Comparison of ENCODE assay signal across 10 mouse cellular contexts in genomic region chr2:25581901-25582301, GRCm38 (mm10). TPM values are rescaled to one million over a fixed set of nuclear protein-coding genes. Genes with fewer than 3 reads are reported as not detected.
DNase-seq lines count a peak whose midpoint lies in the region; ATAC-seq and TF ChIP-seq lines count a peak whose summit lies in the region.
"Had no signal": no experiment of that assay in that cellular context is flagged by ENCODE, and none has a peak within 500 bp of the region (broad histone marks: within the 10 kb centered on the region; RNA-seq: fewer than 3 reads in every experiment).

No protein-coding gene starts in this region.

- no peak overlapping the region for H3K27ac ChIP-seq in heart, embryonic 11.5 days (ENCODE audit: low read depth, low read length)
- H3K27ac ChIP-seq in MEL (ENCODE audit: control insufficient read depth, low read depth, low read length), result peak overlapping the region; percentile 27
- H3K27ac ChIP-seq in embryonic facial prominence, embryonic 14.5 days (replicated peaks; ENCODE audit: low read depth, low read length), result no peak overlapping the region
- H3K27ac ChIP-seq in intestine, embryonic 16.5 days (ENCODE audit: low read length), result no peak overlapping the region

- H3K4me3 ChIP-seq in heart, embryonic 11.5 days (ENCODE audit: low read depth, low read length), result no peak overlapping the region
- H3K4me3 ChIP-seq in MEL (ENCODE audit: control insufficient read depth in 1 of 2, insufficient read depth in 1 of 2, low read depth in 2 of 2, low read length in 2 of 2), result 0 out of 4 replicates have a peak overlapping the region, but pooled peaks of 1 of the 2 experiments have one; percentile 26
- H3K4me3 ChIP-seq in embryonic facial prominence, embryonic 14.5 days (ENCODE audit: low read depth, low read length), result no peak overlapping the region
- peak overlapping the region; percentile 48; the same call in 1 of the 2 replicates for H3K4me3 ChIP-seq in intestine, embryonic 16.5 days (ENCODE audit: low read length)
- peak overlapping the region; percentile 16 for H3K4me3 ChIP-seq in myocyte
- H3K4me3 ChIP-seq: erythroblast, embryonic 14.5 days had no signal

- TF ChIP-seq EP300 in MEL (IDR thresholded peaks at IDR 0.05; ENCODE audit: low read depth in 1 of 2, low read length in 2 of 2), result no peak

- H3K9ac ChIP-seq in heart, embryonic 11.5 days (ENCODE audit: low read depth, low read length), result no peak overlapping the region
- H3K9ac ChIP-seq in MEL (ENCODE audit: control insufficient read depth, low read depth, low read length, poor library complexity, severe bottlenecking), result peak overlapping the region; percentile 47
- no peak overlapping the region for H3K9ac ChIP-seq in embryonic facial prominence, embryonic 14.5 days (ENCODE audit: low read depth, low read length)
- H3K9ac ChIP-seq in intestine, embryonic 16.5 days (ENCODE audit: low read depth, low read length), result 0 out of 2 replicates have a peak overlapping the region, but pooled peaks have one; percentile 19

- H3K4me2 ChIP-seq in heart, embryonic 11.5 days, result peak overlapping the region; percentile 68; the same call in 1 of the 2 replicates
- H3K4me2 ChIP-seq in embryonic facial prominence, embryonic 14.5 days (ENCODE audit: low read depth, low read length), result peak overlapping the region; percentile 64
- peak overlapping the region; percentile 19; the same call in 1 of the 2 replicates for H3K4me2 ChIP-seq in intestine, embryonic 16.5 days (ENCODE audit: low read depth, low read length)
- peak overlapping the region; percentile 84 for H3K4me2 ChIP-seq in myocyte (ENCODE audit: low read depth)

- TF ChIP-seq CTCF in MEL (IDR thresholded peaks at IDR 0.05 in 2 of 3, conservative IDR thresholded peaks at IDR 0.05 in 1 of 3; ENCODE audit: control insufficient read depth in 1 of 3, insufficient read depth in 1 of 3, low read depth in 2 of 3, low read length in 3 of 3, poor library complexity in 1 of 3, severe bottlenecking in 1 of 3), result no peak

- peaks cover 41% of the 10 kb centered on the region for H3K4me1 ChIP-seq in heart, embryonic 11.5 days (ENCODE audit: control insufficient read depth, insufficient read depth, low read length)
- H3K4me1 ChIP-seq in MEL (ENCODE audit: control insufficient read depth in 1 of 2, insufficient read depth in 2 of 2, low read length in 2 of 2), result peaks cover 0 to 10% of the 10 kb centered on the region in 2 experiments; a peak in 2 of 4 replicates
- peaks cover 17% of the 10 kb centered on the region; the same call in 1 of the 2 replicates for H3K4me1 ChIP-seq in embryonic facial prominence, embryonic 14.5 days (ENCODE audit: control insufficient read depth, insufficient read depth, low read length)
- peaks cover 59% of the 10 kb centered on the region for H3K4me1 ChIP-seq in intestine, embryonic 16.5 days (ENCODE audit: control insufficient read depth, insufficient read depth, low read length)

- TF ChIP-seq POLR2A in MEL (IDR thresholded peaks at IDR 0.05; ENCODE audit: control insufficient read depth in 1 of 2, insufficient read depth in 1 of 2, low read depth in 1 of 2, low read length in 2 of 2, poor library complexity in 1 of 2), result no peak
- no peak for TF ChIP-seq POLR2A in myocyte (IDR thresholded peaks at IDR 0.05; ENCODE audit: insufficient read length, low read depth)

- no peak for TF ChIP-seq RAD21 in MEL (IDR thresholded peaks at IDR 0.05; ENCODE audit: low read depth, low read length)

- ATAC-seq in heart, embryonic 11.5 days (replicated peaks; ENCODE audit: insufficient number of reproducible peaks, low FRiP score, low TSS enrichment), result no peak
- 0 out of 2 replicates have a peak, but pooled peaks have one; percentile 4 for ATAC-seq in embryonic facial prominence, embryonic 14.5 days (ENCODE audit: low read depth)
- no peak for ATAC-seq in intestine, embryonic 16.5 days

- no peaks in the 10 kb centered on the region for H3K9me3 ChIP-seq in heart, embryonic 11.5 days (replicated peaks; ENCODE audit: control insufficient read depth, low read length)
- H3K9me3 ChIP-seq in MEL (replicated peaks; ENCODE audit: insufficient read depth, low read length), result no peaks in the 10 kb centered on the region
- no peaks in the 10 kb centered on the region for H3K9me3 ChIP-seq in embryonic facial prominence, embryonic 14.5 days (ENCODE audit: control insufficient read depth, low read length)
- 0 out of 2 replicates have a peak, but pooled peaks cover 4% of the 10 kb centered on the region for H3K9me3 ChIP-seq in intestine, embryonic 16.5 days (ENCODE audit: control insufficient read depth, low read length)

- WGBS in heart, embryonic 11.5 days (ENCODE audit: insufficient replicate concordance), result 32% methylated on average over 6 of the region's 6 CpGs
- WGBS in embryonic facial prominence, embryonic 14.5 days, result 40% methylated on average over 6 of the region's 6 CpGs
- WGBS in intestine, embryonic 16.5 days, result 30% methylated on average over 6 of the region's 6 CpGs

- no peak overlapping the region for H3ac ChIP-seq in myocyte (ENCODE audit: control insufficient read depth, insufficient read length)

- peaks cover 40% of the 10 kb centered on the region for H3K27me3 ChIP-seq in heart, embryonic 11.5 days (ENCODE audit: control insufficient read depth, insufficient read depth, low read length)
- H3K27me3 ChIP-seq in MEL (ENCODE audit: control insufficient read depth in 1 of 2, insufficient read depth in 2 of 2, low read length in 2 of 2), result no peaks in the 10 kb centered on the region
- peaks cover 42% of the 10 kb centered on the region for H3K27me3 ChIP-seq in embryonic facial prominence, embryonic 14.5 days (replicated peaks; ENCODE audit: control insufficient read depth, insufficient read depth, low read length)
- H3K27me3 ChIP-seq in intestine, embryonic 16.5 days (replicated peaks; ENCODE audit: control insufficient read depth, insufficient read depth, low read length), result peaks cover 38% of the 10 kb centered on the region
- H3K27me3 ChIP-seq in myocyte (ENCODE audit: control insufficient read depth, insufficient read depth, insufficient read length), result no peaks in the 10 kb centered on the region

- no peak for DNase-seq in heart, adult 9 months (ENCODE audit: low spot score in 2 of 2)
- DNase-seq in MEL (ENCODE audit: low read depth, low spot score), result no peak
- DNase-seq in embryonic facial prominence, embryonic 14.5 days (ENCODE audit: low spot score), result no peak
- no peak for DNase-seq in testis, postnatal 14 days (ENCODE audit: low spot score)
- DNase-seq in spleen, postnatal 10 days (ENCODE audit: low spot score in 2 of 2), result no peak

- peaks cover 13% of the 10 kb centered on the region for H3K36me3 ChIP-seq in heart, embryonic 11.5 days (ENCODE audit: control insufficient read depth, insufficient read depth, low read length)
- H3K36me3 ChIP-seq in MEL (ENCODE audit: control insufficient read depth in 1 of 2, insufficient read depth in 2 of 2, low read length in 2 of 2) (peaks cover 3 to 7% of the 10 kb centered on the region in 2 experiments), myocyte (ENCODE audit: control insufficient read depth, insufficient read depth) (peaks cover 5% of the 10 kb centered on the region)
- H3K36me3 ChIP-seq in embryonic facial prominence, embryonic 14.5 days (ENCODE audit: control insufficient read depth, insufficient read depth, low read length), result peaks cover 40% of the 10 kb centered on the region
- H3K36me3 ChIP-seq in intestine, embryonic 16.5 days (ENCODE audit: control insufficient read depth, insufficient read depth, low read length), result peaks cover 6% of the 10 kb centered on the region; the same call in 1 of the 2 replicates

- H3K79me2 ChIP-seq in MEL (ENCODE audit: control insufficient read depth, insufficient read depth, low read length, poor library complexity) (no peaks in the 10 kb centered on the region), myocyte (ENCODE audit: control insufficient read depth, insufficient read depth) (no peaks in the 10 kb centered on the region)

RNA-seq across cellular contexts. Expression of gene Ajm1, which starts 0.3 kb away (rescaled TPM):
- polyA plus RNA-seq in heart, embryonic 11.5 days (2014; fragmentation: Nextera tagmentation; extraction: Ambion mirVana), result 0.21 TPM in 1 of 2 replicates, not detected in the other
- total RNA-seq in MEL (2012; rRNA removed), result 0.04 and 0.07 TPM in 2 replicates
- polyA plus RNA-seq in MEL (2012; ENCODE audit: insufficient read depth in 1 of 2, insufficient read length in 2 of 2, low read depth in 1 of 2, low replicate concordance in 2 of 2, missing spikeins in 1 of 2), result under 1 TPM in 1 of 2 experiments, not detected in 1; 0.32 TPM
- polyA plus RNA-seq in embryonic facial prominence, embryonic 14.5 days (2014; fragmentation: Nextera tagmentation; extraction: Ambion mirVana), result 0.40 and 1.4 TPM in 2 replicates
- 0.93 and 1.4 TPM in 2 replicates for polyA plus RNA-seq in intestine, embryonic 16.5 days (2015; fragmentation: Nextera tagmentation; extraction: Ambion mirVana)
- polyA plus RNA-seq in myocyte (2012; fragmentation: generic; extraction: Trizol), result 1.0 TPM
- total RNA-seq: neutrophil, adult 5-6 weeks had no signal
- polyA plus RNA-seq: erythroblast, embryonic 14.5 days had no signal

RNA-seq across cellular contexts. Expression of gene Phpt1, which starts 6.9 kb away (rescaled TPM):
- 167 and 172 TPM in 2 replicates for polyA plus RNA-seq in heart, embryonic 11.5 days (2014; fragmentation: Nextera tagmentation; extraction: Ambion mirVana)
- total RNA-seq in MEL (2012; rRNA removed), result 34.7 and 47.0 TPM in 2 replicates
- polyA plus RNA-seq in MEL (2012; ENCODE audit: insufficient read depth in 1 of 2, insufficient read length in 2 of 2, low read depth in 1 of 2, low replicate concordance in 2 of 2, missing spikeins in 1 of 2) (10 to 100 TPM in 1 of 2 experiments, not detected in 1; 73.7 TPM), myocyte (2012; fragmentation: generic; extraction: Trizol) (108 TPM)
- 148 and 160 TPM in 2 replicates for polyA plus RNA-seq in embryonic facial prominence, embryonic 14.5 days (2014; fragmentation: Nextera tagmentation; extraction: Ambion mirVana)
- polyA plus RNA-seq in intestine, embryonic 16.5 days (2015; fragmentation: Nextera tagmentation; extraction: Ambion mirVana), result 145 and 176 TPM in 2 replicates

RNA-seq across cellular contexts. Expression of gene Mamdc4, which starts 7.3 kb away (rescaled TPM):
- 3.2 and 5.5 TPM in 2 replicates for polyA plus RNA-seq in heart, embryonic 11.5 days (2014; fragmentation: Nextera tagmentation; extraction: Ambion mirVana)
- 17.6 and 24.0 TPM in 2 replicates for total RNA-seq in MEL (2012; rRNA removed)
- polyA plus RNA-seq in MEL (2012; ENCODE audit: insufficient read depth in 1 of 2, insufficient read length in 2 of 2, low read depth in 1 of 2, low replicate concordance in 2 of 2, missing spikeins in 1 of 2) (10 to 100 TPM in 1 of 2 experiments, not detected in 1; 21.6 TPM), myocyte (2012; fragmentation: generic; extraction: Trizol) (8.7 TPM)
- 1.4 and 1.7 TPM in 2 replicates for polyA plus RNA-seq in embryonic facial prominence, embryonic 14.5 days (2014; fragmentation: Nextera tagmentation; extraction: Ambion mirVana)
- 582 and 797 TPM in 2 replicates for polyA plus RNA-seq in intestine, embryonic 16.5 days (2015; fragmentation: Nextera tagmentation; extraction: Ambion mirVana)

RNA-seq across cellular contexts. Expression of gene Edf1, which starts 24.3 kb away (rescaled TPM):
- 318 and 356 TPM in 2 replicates for polyA plus RNA-seq in heart, embryonic 11.5 days (2014; fragmentation: Nextera tagmentation; extraction: Ambion mirVana)
- 135 and 142 TPM in 2 replicates for total RNA-seq in MEL (2012; rRNA removed)
- polyA plus RNA-seq in MEL (2012; ENCODE audit: insufficient read depth in 1 of 2, insufficient read length in 2 of 2, low read depth in 1 of 2, low replicate concordance in 2 of 2, missing spikeins in 1 of 2) (100 to 1,000 TPM in 1 of 2 experiments, not detected in 1; 318 TPM), myocyte (2012; fragmentation: generic; extraction: Trizol) (513 TPM)
- polyA plus RNA-seq in embryonic facial prominence, embryonic 14.5 days (2014; fragmentation: Nextera tagmentation; extraction: Ambion mirVana), result 312 and 318 TPM in 2 replicates
- polyA plus RNA-seq in intestine, embryonic 16.5 days (2015; fragmentation: Nextera tagmentation; extraction: Ambion mirVana), result 343 and 364 TPM in 2 replicates

RNA-seq across cellular contexts. Expression of gene Rabl6, which starts 26.4 kb away (rescaled TPM):
- polyA plus RNA-seq in heart, embryonic 11.5 days (2014; fragmentation: Nextera tagmentation; extraction: Ambion mirVana), result 35.9 and 40.0 TPM in 2 replicates
- total RNA-seq in MEL (2012; rRNA removed), result 66.1 and 76.9 TPM in 2 replicates
- polyA plus RNA-seq in MEL (2012; ENCODE audit: insufficient read depth in 1 of 2, insufficient read length in 2 of 2, low read depth in 1 of 2, low replicate concordance in 2 of 2, missing spikeins in 1 of 2), result 100 to 1,000 TPM in 1 of 2 experiments, 10 to 100 TPM in 1; 84.7 to 104 TPM
- polyA plus RNA-seq in embryonic facial prominence, embryonic 14.5 days (2014; fragmentation: Nextera tagmentation; extraction: Ambion mirVana), result 64.4 and 71.9 TPM in 2 replicates
- 45.8 and 52.7 TPM in 2 replicates for polyA plus RNA-seq in intestine, embryonic 16.5 days (2015; fragmentation: Nextera tagmentation; extraction: Ambion mirVana)
- 76.5 TPM for polyA plus RNA-seq in myocyte (2012; fragmentation: generic; extraction: Trizol)

Comparison
In these comparisons a context has a peak if more than half of its experiments do, and no peak if none do; other contexts are left out.
1. H3K4me2 ChIP-seq: peak in every context shown above with its lines; median percentile 84 in myocyte; 68 in heart, embryonic 11.5 days; 64 in embryonic facial prominence, embryonic 14.5 days; 19 in intestine, embryonic 16.5 days.
2. H3K4me3 ChIP-seq: peak in intestine, embryonic 16.5 days (single experiment) and myocyte (single experiment); none in heart, embryonic 11.5 days (single experiment) and embryonic facial prominence, embryonic 14.5 days (single experiment).
3. H3K9ac ChIP-seq: peak in MEL (single experiment) and intestine, embryonic 16.5 days (single experiment); none in heart, embryonic 11.5 days (single experiment) and embryonic facial prominence, embryonic 14.5 days (single experiment).
4. RNA of gene Mamdc4, which starts 7.3 kb away (polyA plus RNA-seq): 582 to 797 TPM in intestine, embryonic 16.5 days; 21.6 TPM in MEL, 8.7 TPM in myocyte (single experiment), 3.2 to 5.5 TPM in heart, embryonic 11.5 days and 1.4 to 1.7 TPM in embryonic facial prominence, embryonic 14.5 days; every median in the first group is over 10 times any median in the second.